Mouse (Mus musculus): Measurements from ENCODE around the gene Cfd.

GRCm38 (mm10) chr10:79927324-79928029, 36.8 kb downstream of the Cfd start:
- TF ChIP-seq CTCF (IDR thresholded peaks at IDR 0.05): peak; percentile 50
- no peak for TF ChIP-seq EP300 (IDR thresholded peaks at IDR 0.05; ENCODE audit: insufficient read depth, low read depth, low read length)

All from heart, adult 2 months (tissue).